Mouse (Mus musculus): ENCODE measurements around the gene Lce1a1.
"Not testable (repeated sequence)": the region's sequence is repeated elsewhere in the genome, so short reads cannot be mapped to it uniquely, and the experiment has no call there.

Gene Lce1a1

DNA sequence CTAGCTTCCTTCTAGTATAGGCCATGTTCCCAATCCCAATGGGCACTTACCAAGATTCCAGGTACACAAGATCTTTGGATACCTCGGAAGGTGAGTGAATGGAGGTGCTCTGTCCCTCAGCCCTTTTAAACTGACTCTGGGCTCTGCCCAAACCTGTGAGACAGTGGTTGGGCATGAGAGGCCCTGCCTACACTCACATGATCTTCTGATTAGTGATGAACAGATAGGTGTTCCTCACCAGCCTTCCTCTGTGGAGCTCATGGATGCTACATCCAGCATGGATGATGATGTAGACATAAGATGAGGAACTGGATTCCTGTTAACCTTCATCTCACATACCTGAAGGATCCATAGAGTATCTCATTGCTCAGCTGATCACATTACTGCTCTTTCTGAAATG is at the start of gene Lce1a1:
Lce1a1 (minus strand) TSS at position 101 of the 400 bp plus-strand sequence.
- DNase-seq: no peak

DNA sequence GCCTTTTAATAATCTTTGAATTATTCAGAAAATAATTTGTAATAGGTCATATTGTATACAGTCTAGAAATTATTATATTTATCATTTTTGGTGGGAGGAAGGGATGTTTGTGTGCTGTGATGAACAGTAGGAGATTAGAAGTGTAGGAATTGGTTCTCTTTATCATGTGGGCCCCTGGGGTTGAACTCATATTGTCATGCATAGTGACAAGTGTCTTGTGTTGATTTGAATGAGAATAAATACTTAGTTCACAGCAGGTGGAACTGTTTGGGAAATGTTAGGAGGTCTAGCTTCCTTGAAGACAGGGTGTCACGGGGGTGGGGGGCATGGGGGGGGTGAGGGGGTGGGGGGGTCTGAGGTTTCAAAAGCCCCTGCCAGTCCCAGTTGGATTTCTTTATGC is 46.5 kb upstream of the Lce1a1 start:
- DNase-seq: no peak

DNA sequence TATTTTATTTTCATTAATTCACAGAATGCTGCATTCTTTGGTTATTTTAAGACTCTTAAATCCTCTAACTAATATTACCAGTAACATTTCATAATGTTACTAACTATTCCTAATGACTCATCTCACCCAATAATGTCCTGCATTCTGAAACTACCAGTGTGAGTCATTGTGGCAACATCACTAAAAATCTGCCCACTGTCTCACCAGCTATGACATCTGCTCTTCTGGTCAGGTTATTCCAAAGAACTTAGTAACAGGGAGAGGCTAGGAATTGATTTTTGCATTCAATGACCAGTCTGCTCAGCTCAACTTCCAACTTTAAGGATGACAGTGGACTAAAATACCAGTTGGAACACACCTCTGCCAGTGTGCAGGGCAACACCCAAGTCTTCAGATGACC is 43.6 kb upstream of the Lce1a1 start:
- DNase-seq: no peak

DNA sequence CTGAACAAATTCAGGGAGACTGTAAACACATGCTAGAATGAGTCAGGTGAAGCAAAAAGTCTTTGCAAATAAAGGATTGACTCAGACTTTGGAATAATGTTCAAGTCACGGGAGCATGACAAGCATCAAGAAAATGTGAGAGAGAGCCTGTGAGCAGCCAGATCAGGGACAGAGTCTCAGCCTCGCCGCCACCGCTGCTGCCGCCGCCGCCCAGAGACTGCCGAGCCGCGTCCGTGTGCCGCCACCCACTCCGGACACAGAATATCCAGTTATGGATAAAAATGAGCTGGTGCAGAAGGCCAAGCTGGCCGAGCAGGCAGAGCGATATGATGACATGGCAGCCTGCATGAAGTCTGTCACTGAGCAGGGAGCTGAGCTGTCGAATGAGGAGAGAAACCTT is 41.0 kb upstream of the Lce1a1 start:
- not testable (repeated sequence) for DNase-seq

DNA sequence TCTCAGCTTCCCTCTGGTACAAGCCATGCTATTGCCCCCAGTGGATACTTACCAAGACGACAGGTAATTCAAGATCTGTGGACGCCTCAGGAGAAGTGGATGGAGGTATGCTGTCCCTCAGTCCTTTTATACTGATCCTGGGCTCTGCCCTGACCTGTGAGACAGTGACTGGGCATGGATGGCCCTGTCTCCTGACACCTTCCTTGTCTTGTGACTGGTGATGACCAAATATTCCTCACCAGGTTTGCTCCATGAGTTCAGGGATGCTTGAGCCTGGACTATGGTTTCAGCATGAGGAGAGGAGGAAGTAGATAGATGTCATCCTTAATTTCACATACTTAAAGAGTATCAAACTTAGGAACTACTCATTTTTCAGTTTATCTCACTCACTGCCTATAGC is 39.0 kb upstream of the Lce1a1 start, which contains the start of gene Lce1d:
Lce1d (minus strand) TSS at position 101 of the 400 bp plus-strand sequence.
- DNase-seq: no peak

DNA sequence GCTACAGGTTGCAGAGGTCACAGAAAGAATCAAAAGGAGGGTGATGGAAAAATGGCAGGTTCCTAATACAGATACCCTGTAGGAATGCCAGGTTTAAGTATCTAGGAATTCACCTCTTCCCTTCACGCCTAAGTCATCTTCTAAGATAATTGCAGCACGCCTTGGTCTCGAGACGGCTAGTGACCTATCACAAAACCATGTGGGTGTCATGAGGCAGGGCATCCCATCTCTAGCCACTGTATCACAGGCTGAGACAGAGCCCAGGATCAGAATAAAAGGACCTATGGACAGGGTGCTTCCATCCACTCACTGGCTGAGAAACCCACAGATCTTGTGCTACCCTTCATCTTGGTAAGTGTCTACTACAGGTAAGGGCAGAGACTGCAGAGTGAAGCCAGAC is 30.8 kb upstream of the Lce1a1 start, which contains the start of gene Lce1c:
Lce1c (plus strand) TSS at position 301 of the 400 bp plus-strand sequence.
- DNase-seq: no peak

DNA sequence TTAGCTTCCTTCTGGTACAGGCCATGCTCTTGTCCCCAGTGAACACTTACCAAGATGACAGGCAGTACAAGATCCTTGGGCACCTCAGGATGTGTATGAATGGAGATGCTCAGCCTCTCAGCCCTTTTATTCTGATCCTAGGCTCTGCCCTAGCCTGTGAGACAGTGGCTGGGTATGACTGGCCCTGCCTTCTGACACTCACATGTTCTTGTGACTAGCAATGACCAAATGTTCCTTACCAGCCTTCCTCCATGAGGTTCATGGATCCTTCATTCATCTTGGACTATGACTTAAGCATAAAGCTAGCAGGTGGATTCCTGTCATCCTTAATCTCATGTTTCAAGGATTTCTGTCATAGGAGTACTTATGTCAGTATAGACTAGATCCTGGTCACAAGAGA is 22.1 kb upstream of the Lce1a1 start, which contains the start of gene Lce1a2:
Lce1a2 (minus strand) TSS at position 101 of the 400 bp plus-strand sequence.
- no peak for DNase-seq

DNA sequence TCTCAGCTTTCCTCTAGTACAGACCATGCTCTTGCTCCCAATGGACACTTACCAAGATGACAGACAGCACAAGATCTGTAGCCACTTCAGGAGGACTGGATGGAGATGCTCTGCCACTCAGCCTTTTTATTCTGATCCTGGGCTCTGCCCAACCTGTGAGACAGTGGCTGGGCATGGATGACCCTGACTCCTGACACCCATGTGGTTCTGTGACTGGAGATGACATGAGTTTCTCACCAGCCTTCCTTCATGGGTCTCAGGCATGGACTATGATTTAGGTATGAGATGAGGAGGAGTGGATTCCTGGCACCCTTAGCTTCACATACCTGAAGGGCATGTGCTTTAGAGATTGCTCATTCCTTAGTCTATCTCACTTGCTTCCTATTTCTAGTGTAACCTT is 8.7 kb upstream of the Lce1a1 start, which contains the start of gene Lce1b:
Lce1b (minus strand) TSS at position 101 of the 400 bp plus-strand sequence.
- DNase-seq: no peak

DNA sequence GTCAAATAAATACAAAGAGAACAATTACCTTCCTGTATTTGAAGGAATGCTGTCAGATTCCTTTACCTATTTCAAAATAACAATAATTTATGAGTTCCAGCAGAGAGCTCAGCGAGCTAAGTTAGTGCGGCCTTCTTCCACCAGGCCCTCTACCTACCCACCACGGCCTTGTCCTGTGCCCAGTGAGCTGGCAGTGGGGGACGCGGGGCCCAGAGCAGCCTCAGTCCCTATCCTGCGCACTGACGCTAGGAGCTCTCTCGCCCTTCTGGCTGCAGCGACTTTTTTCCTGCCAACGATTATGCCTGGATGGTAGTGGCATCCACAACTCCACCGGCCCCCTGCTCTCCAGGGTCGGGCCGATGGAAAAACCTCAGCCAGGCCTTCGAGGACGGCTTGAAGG is 8.3 kb downstream of the Lce1a1 start:
- no peak for DNase-seq

DNA sequence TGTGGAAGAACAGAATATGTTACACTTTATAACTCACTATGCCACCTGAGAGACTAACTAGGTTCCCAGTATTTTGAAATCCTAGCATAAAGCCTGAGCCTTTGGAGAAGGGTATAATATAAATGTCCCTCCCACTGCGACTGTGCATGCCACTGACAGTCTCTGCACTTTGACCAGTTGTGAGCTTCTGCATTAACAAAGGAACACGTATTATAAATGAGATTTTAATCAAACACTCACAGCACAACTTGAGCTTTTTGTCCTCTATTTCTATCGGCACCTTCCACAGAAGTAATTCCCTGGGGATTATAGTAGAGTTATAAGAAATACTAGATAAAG is 9.5 kb downstream of the Lce1a1 start:
- no peak for DNase-seq

DNA sequence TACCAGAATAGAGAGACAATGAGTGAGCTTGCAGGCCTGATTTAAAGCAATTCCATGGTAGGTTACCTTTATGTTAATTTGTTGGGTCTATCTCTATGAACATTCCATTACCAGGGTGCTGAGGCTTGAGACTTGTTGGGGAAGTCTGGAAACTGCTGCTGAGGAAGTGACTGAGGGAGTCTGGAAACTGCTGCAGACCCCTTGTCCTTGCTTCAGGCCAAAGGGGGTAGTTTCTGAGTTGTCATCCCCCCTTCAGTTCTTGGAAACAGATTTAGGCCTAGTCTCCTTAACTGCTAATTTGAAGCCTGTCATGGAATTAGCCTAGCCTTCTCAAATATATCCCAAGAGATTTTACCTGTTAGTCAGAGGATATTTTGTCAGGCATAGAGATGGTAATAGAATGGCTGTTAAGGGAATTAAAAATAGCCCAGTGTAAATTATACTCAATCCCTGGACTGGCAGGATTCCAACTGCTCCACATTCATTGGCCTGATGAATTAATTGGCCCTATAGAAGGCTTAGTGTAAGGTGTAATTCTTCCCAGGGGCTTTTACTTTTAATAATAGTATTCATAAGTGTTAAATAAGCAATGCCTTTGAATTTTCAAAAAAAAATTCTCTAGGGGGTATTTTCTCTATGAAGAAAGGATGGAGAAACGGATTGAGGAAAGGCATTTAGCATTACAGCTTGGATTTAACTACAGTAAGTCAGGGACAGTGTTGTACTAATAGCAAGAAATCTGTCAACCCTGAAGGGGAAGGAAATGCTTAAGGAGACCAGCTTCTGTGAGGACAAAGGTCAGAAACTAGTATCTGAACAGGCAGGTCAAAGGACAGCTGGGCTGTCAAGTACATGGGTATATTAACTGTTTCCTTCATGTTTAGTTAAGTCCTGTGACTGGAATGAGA is 10.1 kb downstream of the Lce1a1 start:
- DNase-seq: no peak

DNA sequence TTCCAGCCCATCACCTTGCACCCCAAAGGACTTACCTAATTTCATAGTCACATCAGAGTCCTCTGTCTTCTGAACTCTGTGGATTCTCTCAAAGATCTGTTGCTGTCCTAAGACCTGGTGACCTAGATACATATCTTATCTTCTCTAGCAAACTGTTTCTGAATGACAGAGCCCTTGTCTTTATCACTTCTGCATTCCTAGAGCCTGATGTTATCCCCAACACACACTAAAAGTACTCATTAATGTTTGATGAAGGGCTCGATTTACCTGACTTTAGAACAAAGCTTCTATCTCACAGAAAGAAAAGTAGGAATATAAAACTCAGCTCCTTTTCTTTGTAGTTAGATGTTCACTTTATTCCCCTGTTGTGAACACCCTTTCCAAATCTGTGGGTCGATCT is 26.5 kb downstream of the Lce1a1 start, which contains the start of gene Lce6a:
Lce6a (minus strand) TSS at position 101 of the 400 bp plus-strand sequence.
- no peak for DNase-seq

DNA sequence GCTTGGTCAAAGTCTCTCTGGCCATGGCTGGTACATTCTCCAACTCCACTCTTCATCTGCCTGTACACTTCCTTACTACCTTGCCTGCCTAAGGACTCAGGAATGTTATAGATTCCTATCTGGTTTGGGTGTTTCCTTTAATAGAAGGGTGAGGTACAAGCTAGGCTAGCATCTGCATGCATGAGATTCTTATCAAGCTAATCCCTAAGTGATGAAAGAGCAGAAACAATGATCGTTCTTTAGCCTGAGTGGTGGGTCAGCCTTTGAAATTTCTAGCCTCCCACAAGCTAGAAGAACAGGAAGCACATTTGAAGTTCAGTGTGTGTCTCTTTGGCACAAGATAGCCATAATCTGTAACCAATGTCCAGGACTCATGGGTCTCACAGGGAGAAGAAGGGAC is 38.3 kb downstream of the Lce1a1 start:
- DNase-seq: no peak

DNA sequence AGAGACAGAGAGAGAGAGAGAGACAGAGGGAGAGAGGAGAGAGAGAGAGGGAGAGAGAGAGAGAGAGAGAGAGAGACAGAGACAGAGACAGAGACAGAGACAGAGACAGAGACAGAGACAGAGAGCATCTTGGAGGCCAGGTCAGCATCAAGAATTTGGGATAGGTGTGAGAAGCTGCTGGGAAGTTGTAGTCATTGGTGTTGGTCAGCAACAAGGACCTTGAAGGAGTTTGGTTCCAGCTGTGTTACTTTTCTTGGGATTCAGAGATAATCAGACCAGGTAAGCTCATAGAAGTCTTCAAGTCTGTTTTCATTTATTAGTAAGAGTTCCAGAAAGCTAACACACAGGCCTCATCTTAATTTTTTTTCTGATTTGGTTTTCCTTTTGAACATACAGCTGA is 40.7 kb downstream of the Lce1a1 start, which contains the start of gene 2210017I01Rik:
2210017I01Rik (minus strand) TSS at position 101 of the 400 bp plus-strand sequence.
- no peak for DNase-seq

DNA sequence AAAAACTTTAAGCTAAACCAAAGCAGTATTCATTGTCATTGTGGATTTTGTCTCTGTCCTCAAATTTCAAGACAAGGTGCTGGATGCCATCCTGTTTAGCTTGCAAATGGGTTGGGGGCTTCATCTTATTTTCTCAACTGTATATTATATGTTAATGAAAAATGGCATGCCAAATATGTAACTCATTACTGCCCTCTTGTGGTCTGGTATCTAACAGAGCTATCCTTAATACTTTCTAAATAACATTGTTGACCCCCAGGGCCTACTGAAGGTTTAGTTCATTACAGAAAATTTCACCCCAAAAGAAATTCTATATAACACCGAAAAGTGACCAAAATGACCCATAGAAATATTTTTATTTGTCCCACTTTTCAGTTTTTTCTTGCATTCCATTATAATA is 45.9 kb downstream of the Lce1a1 start:
- no peak for DNase-seq

DNA sequence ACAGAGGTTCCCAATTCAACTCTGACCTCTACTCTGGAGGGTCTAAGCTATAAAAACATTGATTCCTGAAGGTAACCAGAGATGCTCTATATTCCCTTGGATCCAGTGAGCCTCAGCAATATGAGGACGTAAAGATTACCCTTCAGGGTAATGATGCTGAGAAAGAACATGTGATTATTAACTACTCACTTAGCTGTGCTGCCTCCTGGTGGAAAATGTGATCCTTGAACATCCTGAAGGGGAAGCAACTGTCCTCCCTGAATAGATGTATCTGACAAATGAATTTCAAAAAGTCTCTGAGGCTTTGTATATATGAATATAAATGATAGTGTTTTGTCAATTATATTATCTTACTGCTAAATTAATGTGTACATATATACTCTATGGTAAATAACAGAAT is 47.7 kb downstream of the Lce1a1 start:
- DNase-seq: no peak

DNA sequence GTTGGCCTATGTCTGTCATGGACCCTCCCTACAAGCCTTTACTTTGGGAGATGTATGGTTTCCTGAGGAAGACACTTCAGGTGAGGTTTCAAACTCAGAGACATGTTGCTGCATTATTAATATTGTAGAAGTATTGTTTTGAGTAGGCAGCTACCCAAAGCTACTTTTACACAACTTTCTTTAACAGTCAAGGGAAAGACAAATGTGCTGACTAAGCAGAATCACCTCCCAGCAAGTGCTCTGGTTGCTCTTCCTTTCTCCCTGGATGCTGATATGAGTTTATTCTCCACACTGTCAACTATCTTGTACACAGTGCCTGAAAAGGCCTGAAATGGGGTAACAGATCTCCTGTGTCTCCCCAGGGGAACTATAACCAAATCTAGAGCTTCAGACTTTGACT is 48.1 kb downstream of the Lce1a1 start:
- DNase-seq: no peak

DNA sequence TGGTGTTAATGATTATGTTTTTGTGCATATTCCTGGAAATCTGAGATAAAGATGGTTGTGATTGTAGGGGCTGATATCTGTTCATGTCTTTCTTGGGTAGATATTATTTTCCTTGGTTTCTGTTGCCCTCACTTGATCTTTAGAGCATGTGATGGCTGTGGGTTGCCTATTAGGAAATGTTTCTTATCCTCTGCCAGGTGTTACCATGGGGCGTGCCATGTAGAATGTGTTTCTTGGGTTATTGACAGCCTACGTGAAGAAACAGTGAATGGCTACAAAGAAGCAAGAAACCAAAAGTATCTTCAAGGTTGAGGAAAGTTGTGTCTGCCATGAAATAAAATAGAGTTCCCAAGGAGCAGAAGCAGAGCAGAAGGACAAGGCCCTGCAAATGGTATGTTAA is 49.7 kb downstream of the Lce1a1 start:
- DNase-seq: no peak

Measured in thymus, adult 18-20 months (tissue).